Mouse (Mus musculus) embryo, embryonic 11.5 days (tissue): ENCODE results near the gene Krt9.
"Not testable (repeated sequence)": the region's sequence is repeated elsewhere in the genome, so short reads cannot be mapped to it uniquely, and the experiment has no call there.

Source experiments
- DNase-seq: peaks from one replicate; pipeline ENCODE4 v3.0.0-alpha.2; 2012; ENCODE audit warnings: low read depth, low spot score

Gene Krt9

DNA sequence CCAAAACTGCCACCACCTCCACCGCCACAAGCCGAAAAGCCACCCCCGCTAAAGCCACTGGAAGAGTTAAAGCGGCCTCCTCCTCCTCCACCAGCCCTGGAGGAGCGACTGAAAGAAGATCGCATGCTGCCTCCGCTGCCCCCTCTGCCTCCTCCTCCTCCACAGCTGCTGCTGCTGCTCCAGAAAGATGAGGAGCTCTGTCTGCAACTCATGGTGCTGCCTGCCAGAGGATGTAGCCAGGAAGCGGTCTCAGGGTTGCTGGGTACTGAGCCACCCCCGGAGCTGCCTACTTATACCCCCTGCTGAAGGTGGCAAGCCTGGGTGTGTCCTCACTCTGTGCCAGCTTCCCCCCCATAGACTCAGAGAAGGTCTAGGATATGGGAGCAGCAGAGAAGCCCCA, at the start of gene Krt9:
Gene Krt9 (minus strand): TSS at position 255 of the 400 bp plus-strand sequence.
- no peak for DNase-seq

GRCm38 (mm10) chr11:100240272-100240671, 47.2 kb upstream of the Krt9 start:
- not testable (repeated sequence) for DNase-seq

DNA sequence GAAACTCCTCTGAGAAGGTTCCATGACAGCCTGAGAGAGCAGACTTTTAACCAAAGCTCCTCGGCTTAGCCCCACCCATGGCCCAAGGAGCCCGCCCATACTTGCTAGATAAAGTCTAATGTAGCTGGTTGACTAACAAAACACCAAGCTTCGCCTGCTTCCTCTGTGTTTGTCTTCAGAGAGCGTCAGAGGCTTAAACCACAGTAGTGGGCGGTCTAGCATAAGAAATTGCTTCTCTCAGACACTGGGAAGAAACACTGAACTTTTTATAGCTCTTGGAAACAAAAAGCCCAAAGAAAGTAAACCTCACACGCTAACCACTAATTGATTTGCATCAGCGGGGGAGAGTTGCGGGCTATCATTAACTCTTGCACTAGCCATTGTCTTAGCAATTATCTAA, 28.7 kb upstream of the Krt9 start:
- no peak for DNase-seq

GRCm38 (mm10) chr11:100219304-100219703, 26.3 kb upstream of the Krt9 start:
- DNase-seq, result no peak

DNA sequence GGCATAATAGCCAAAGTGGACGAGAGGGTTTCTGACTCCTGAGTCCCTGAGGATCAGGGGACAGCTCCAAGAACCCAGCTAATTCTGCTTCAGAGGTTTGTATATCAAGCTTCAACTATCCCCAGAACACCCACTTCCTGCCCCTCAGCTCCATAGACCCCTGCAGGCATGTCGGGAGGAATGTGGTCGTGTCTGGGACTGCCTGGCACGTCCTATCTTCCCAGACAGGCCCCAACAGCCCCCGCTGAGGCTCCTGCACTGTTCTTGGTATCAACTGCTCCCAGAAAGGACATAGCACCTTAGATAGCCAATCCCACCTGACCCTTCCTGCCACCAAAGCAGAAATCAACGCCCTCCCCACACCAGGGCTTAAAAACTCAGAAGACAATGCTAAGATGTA, 15.5 kb upstream of the Krt9 start:
- DNase-seq, result no peak

GRCm38 (mm10) chr11:100207498-100207897, 14.5 kb upstream of the Krt9 start, which contains the start of gene Krt14:
Krt14 (minus strand) TSS chr11:100207548.
- DNase-seq, result no peak

GRCm38 (mm10) chr11:100203448-100203847, 10.4 kb upstream of the Krt9 start:
- peak; percentile 43 for DNase-seq

GRCm38 (mm10) chr11:100202906-100203305, 9.9 kb upstream of the Krt9 start:
- no peak for DNase-seq

GRCm38 (mm10) chr11:100200104-100200820, 7.2 kb upstream of the Krt9 start:
- DNase-seq, result no peak

DNA sequence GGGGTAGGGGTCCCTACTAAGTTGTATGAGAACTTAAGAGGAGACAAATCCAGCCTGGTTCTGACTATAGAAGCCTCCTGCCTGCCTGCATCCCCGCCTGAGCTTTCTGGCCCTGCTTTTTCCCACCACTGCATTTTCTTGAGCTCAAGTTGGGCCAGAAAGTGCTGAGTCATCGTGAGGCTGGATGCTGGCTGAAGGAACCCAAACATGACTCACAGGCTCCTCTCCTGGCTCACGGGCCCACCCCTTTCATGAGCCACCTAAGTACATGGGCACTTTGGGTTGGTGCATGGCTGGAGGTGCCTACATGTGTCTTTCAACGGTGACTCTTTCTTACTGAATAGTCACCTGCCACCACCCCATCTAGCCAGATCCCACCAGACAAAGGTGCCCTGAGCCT, 5.6 kb upstream of the Krt9 start:
- DNase-seq, result no peak

DNA sequence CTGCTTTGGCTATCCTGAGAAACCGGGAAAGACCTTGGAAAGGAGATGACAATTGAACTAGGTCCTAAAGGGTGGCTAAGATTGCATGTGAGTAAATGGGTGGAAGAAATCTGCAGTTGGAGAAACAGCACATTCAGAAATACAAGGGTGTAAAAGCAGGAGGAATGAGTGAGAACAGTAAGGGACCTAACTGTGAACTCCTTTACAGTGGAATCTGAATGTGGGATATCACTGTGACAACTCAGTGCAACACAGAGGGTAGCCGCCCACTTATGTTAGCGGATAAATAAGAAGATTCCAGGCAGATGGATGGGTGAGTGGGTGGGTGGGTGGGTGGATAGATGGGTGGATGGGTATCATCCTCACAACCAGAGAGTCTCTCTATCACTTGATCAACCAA, 1.2 kb downstream of the Krt9 start:
- DNase-seq, result no peak

GRCm38 (mm10) chr11:100186736-100187135, 6.3 kb downstream of the Krt9 start:
- no peak for DNase-seq

GRCm38 (mm10) chr11:100181725-100182124, 11.3 kb downstream of the Krt9 start:
- no peak for DNase-seq

DNA sequence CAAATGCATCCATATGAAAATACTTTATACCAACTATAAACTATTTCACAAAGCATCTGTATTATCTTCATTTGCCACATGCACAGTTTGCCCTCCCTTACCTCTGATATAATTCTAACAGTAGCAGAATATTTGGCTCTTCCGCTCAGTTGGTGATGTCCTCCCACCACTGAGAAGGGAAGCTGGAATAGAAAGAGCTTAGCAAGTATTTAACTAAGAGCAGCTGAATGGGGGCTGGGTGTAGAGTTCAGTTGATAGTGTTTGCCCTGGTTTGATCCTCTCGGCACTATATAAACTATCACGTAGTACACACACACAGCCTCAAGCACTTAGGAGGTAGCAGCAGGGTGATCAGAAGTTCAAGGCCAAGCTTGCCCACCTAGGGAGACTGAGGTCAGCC, 13.8 kb downstream of the Krt9 start:
- DNase-seq, result no peak

- DNase-seq, result no peak
Observed at GRCm38 (mm10) chr11:100178307-100178706, 14.7 kb downstream of the Krt9 start.

DNA sequence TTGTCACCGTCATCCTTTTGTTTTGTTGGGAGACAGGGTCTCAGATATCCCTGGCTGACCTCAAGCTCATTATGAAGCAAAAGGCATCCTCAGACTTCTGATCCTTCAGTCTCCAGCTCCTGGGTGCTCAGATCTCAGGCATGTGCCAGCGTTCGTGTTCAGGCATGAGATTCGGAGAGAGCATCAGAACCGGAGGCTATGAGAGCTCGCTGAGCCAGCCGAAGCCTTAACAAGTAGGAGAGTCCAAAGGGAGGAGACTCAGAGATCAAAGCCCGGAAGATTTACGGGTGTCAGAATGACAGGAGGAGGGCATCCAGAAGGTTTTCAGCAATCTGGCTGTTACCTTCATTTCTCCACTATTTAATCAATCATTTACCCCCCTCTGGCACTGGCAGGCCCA, 16.3 kb downstream of the Krt9 start:
- no peak for DNase-seq

DNA sequence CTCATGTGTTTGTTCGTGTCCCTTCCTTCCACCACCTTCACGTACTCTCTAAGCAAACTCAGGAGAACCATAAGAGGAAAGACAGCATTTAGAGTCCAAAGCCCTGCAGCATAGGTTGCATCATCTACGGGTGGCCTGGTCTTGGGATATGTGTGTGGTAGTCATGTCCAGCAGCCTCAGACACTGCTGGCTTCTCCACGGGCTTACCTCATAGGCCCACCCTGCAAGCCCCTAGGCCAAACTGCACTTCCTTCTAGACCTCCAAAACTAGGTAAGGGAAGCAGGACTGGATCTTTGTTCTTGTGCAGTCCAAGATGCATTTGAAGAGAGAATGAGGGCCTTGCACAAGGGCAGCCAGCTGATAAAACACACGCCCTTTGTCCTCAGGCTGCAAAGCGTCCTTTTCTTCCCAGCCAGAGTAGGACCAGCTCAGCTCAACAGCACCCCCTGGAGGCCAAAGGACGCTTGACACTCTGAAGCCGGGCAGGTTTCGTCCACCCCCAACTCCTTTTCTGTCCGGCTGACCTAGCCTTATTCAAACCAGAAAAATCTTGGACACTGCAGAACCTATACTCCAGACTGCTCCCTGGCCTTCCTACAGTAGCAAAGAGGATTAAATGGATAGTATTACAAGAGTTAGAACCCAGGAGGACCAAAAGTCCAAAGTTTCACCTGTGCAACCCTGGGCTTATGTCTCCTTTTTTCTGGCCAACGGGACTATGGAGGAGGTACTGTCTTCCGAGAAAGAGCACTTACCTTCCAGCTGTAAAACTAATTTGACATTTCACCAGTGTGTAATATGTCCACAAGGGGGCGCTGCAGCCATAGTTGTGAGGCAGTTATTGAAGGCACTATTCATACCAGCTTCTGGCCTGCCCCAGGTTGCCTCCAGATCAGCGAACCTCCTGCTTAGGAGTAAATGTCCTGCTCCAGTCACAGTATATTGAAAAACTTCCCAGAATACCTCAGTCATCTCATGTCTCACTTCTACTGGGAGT, 24.0 kb downstream of the Krt9 start:
- peak; percentile 66 for DNase-seq

DNA sequence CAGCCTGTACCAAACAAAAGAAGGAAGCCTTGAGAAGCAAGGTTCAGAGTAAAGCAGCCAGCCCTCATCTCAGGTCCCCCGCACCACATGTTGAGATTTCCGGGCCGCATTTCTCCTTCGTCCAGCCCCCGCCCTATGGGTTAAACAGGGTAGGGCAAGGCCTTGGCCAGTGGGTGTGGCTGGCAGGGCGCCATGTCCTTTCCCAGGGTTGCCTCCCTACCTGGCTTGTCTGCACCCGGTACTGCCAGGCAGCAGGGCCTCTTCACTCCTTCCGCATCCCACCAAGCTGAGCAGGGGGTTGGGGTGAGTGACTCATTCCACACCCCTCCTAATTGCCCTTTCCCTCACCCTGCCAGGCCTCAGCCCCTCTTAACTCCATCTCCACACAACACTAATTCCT, 25.0 kb downstream of the Krt9 start:
- no peak for DNase-seq

- DNase-seq, result no peak
Observed at GRCm38 (mm10) chr11:100164392-100164791, 28.7 kb downstream of the Krt9 start.

DNA sequence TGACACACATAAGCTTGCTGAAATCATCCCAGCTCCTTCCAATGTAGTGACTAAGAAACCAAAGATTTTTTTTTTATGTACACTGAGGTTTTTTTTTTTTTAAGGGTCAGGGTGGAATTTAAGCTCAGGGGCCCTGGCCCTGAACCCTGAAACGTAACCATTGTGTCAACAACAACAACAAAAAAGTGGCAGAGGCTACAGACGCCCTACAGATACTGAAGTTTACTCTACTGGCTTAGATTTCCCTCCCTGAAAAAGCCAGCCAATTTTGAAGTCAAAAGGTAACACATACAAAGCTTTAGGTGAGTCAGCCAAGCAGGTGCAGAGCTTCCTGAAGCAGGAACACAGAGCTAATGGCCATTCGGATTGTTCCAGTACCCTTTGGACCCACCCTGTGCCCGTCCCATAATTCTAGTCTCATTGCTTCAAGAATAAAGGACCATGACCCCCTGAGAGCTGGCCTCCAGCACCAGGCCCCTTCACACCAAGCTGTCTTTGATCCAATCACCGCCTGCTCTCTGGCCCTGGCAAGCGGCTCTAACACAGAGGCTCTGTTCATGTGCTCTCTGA, 35.1 kb downstream of the Krt9 start:
- no peak for DNase-seq

DNA sequence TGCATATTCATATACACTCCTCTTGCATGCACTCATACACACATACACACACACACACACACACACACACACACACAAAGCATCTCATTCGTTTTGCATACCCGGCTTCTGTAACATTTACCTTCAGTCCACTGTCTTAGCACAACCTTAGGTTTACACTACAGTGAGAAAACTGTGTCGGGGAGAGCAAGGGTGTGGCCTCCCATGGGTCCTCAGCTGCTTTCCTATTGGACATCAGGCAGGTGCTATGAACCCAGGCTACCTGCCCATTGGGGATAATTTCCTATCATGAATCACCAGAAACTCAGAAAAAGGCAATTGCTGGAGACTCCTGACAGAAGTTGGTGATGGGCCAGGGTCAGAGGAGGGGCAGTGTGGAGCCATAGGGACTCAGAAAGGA, 35.7 kb downstream of the Krt9 start:
- DNase-seq, result no peak
